Mouse (Mus musculus) neural tube, embryonic 11.5 days (tissue): ENCODE results near the gene 1110065P20Rik. TPM values are rescaled to one million over a fixed set of nuclear protein-coding genes. Genes with fewer than 3 reads are reported as not detected.

Experiments
- ATAC-seq: fragments of 200-750 bp; cut with Nextera tagmentation; 2 replicates; pipeline ENCODE4 v1.8.0; 2017; ENCODE audit warnings: moderate number of reproducible peaks, mild to moderate bottlenecking, moderate TSS enrichment, moderate library complexity; ENCODE audit not compliant: insufficient read depth, low FRiP score, low TSS enrichment
- DNase-seq: peaks from one replicate; pipeline ENCODE4 v3.0.0-alpha.2; 2015; ENCODE audit warnings: low spot score
- H3K27ac ChIP-seq: fragments of 300-500 bp; sonication (generic); 2 replicates; pipeline ENCODE4 v1.5.1; 2014; ENCODE audit warnings: low read depth, mild to moderate bottlenecking, low read length
- H3K27me3 ChIP-seq: fragments of 300-500 bp; sonication (generic); 2 replicates; pipeline ENCODE4 v1.6.1; 2014; ENCODE audit warnings: mild to moderate bottlenecking, low read length, mixed read lengths; ENCODE audit not compliant: control insufficient read depth, insufficient read depth
- H3K36me3 ChIP-seq: fragments of 300-500 bp; sonication (generic); 2 replicates; pipeline ENCODE4 v1.6.1; 2014; ENCODE audit warnings: mild to moderate bottlenecking, low read length, moderate library complexity, mixed read lengths; ENCODE audit not compliant: control insufficient read depth, insufficient read depth
- H3K4me1 ChIP-seq: fragments of 300-500 bp; sonication (generic); 2 replicates; pipeline ENCODE4 v1.6.1; 2014; ENCODE audit warnings: low read length, mixed read lengths; ENCODE audit not compliant: control insufficient read depth, insufficient read depth
- H3K4me2 ChIP-seq: fragments of 300-500 bp; sonication (generic); 2 replicates; pipeline ENCODE4 v1.6.1; 2014; ENCODE audit warnings: low read depth, mild to moderate bottlenecking, moderate library complexity
- H3K4me3 ChIP-seq: fragments of 300-500 bp; sonication (generic); 2 replicates; pipeline ENCODE4 v1.5.1; 2014; ENCODE audit warnings: low read depth, low read length
- H3K9ac ChIP-seq: fragments of 300-500 bp; sonication (generic); 2 replicates; pipeline ENCODE4 v1.6.1; 2014; ENCODE audit warnings: mild to moderate bottlenecking, low read length
- H3K9me3 ChIP-seq: fragments of 300-500 bp; sonication (generic); 2 replicates; pipeline ENCODE4 v1.6.1; 2016; ENCODE audit warnings: low read length; ENCODE audit not compliant: control insufficient read depth
- WGBS: fragments of 180-500 bp; shearing (Covaris S2); extraction: QIAGEN DNeasy Blood & Tissue Kit; methylation state at CpG from one replicate; pipeline ENCODE4 v1.1.7; 2014; 5-methylcytosine and 5-hydroxymethylcytosine counted together
- polyA plus RNA-seq: library from polyadenylated mRNA; unstranded; fragments of >200 nt; fragmentation: Nextera tagmentation; extraction: Ambion mirVana; gene quantifications from 2 replicates; pipeline ENCODE4 v1.2.1, GENCODE M21; 2014

Gene 1110065P20Rik
- polyA plus RNA-seq, 1 experiment from 2014 or later: 36.5 TPM

DNA sequence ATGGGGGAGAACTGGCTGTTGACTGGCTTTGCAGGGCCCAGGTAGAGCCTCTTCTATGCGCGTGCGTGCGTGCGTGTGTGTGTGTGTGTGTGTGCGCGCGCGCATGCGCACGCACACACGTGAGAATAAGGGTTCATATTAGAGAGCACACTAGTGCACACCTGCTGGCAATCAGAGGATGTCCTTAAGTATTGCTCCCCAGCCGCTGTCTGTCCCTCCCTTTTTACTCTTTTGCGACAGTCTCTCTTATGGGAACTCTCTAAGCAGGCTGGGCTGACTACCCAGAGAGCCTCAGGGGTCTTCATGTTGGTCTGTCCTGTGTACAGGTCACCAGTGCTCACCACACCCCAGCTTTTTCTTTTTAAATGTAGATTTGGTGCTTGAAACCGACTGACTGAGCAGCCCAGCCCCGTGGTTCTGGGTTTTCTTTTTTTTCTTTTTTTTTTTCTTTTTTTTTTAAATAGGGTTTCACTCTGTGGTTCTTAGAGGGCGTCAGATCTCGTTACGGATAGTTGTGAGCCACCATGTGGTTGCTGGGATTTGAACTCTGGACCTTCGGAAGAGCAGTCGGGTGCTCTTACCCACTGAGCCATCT is 25.5 kb downstream of the 1110065P20Rik start:
- H3K4me1 ChIP-seq: no peaks in the 10 kb centered on the region
- no peak overlapping the region for H3K9ac ChIP-seq
- ATAC-seq: no peak
- peaks cover 8% of the 10 kb centered on the region for H3K36me3 ChIP-seq
- DNase-seq: no peak
- no peak overlapping the region for H3K4me2 ChIP-seq
- H3K9me3 ChIP-seq: no peaks in the 10 kb centered on the region
- H3K4me3 ChIP-seq: no peak overlapping the region
- no peaks in the 10 kb centered on the region for H3K27me3 ChIP-seq
- H3K27ac ChIP-seq: no peak overlapping the region
- WGBS: 95% methylated on average over 21 of the region's 21 CpGs

DNA sequence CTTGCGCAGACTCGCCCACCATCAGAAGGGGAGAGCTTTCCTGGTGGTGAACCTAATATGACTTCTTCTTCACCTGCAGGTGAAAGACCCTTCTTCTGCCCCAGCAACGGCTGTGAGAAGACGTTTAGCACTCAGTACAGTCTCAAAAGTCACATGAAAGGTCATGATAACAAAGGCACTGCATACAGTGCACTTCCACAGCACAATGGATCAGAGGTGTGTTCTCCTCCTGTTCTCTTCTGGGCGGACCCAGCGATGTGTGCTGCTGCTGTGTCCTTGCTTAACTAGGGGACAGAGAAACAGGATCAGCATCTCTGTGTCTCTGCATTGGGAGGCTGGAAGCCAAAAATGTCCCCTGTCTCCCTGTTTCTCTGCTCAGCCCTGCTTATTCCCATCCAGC is 26.0 kb downstream of the 1110065P20Rik start:
- Histone ChIP-seq H3K27me3 (no peaks in the 10 kb centered on the region), H3K4me1 (no peaks in the 10 kb centered on the region), H3K9me3 (no peaks in the 10 kb centered on the region), H3K9ac (no peak overlapping the region), H3K4me2 (no peak overlapping the region), H3K4me3 (no peak overlapping the region), H3K27ac (no peak overlapping the region), H3K36me3 (peaks cover 8% of the 10 kb centered on the region)
- WGBS: 93% methylated on average over 6 of the region's 6 CpGs
- DNase-seq: no peak
- no peak for ATAC-seq

- H3K4me2 ChIP-seq: no peak overlapping the region
- ATAC-seq (no peak), DNase-seq (no peak)
- 95% methylated on average over 4 of the region's 4 CpGs for WGBS
- H3K36me3 ChIP-seq: peaks cover 3% of the 10 kb centered on the region
- H3K9ac ChIP-seq: no peak overlapping the region
- no peaks in the 10 kb centered on the region for H3K27me3 ChIP-seq
- no peak overlapping the region for H3K27ac ChIP-seq
- H3K4me3 ChIP-seq: no peak overlapping the region
- no peaks in the 10 kb centered on the region for H3K9me3 ChIP-seq
- no peaks in the 10 kb centered on the region for H3K4me1 ChIP-seq
Measured at GRCm38 (mm10) chr4:124818832-124819231, 32.2 kb downstream of the 1110065P20Rik start.

DNA sequence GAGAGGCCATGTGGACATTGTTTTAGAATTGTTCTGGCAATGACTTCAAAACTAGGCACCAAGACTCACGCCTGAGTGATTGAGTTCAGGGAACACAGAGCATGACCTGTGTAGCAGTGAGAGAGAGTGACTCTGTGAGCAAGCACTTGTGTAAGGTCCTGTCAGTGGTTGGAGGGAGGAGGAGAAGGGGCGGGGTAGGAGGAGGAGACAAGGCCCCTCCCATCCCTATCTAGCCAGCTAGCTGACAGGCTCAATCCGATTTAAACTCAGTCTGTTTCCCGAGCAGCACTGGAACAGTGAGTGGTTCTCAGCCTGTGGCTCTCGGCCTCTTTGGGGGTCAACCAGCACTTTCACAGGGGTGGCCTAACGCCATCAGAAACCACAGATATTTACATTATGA is 33.2 kb downstream of the 1110065P20Rik start:
- no peak overlapping the region for H3K9ac ChIP-seq
- H3K4me3 ChIP-seq: no peak overlapping the region
- WGBS: 27% methylated on average over 6 of the region's 6 CpGs
- DNase-seq (no peak), ATAC-seq (no peak)
- no peaks in the 10 kb centered on the region for H3K27me3 ChIP-seq
- no peaks in the 10 kb centered on the region for H3K9me3 ChIP-seq
- peaks cover 3% of the 10 kb centered on the region for H3K36me3 ChIP-seq
- no peaks in the 10 kb centered on the region for H3K4me1 ChIP-seq
- no peak overlapping the region for H3K27ac ChIP-seq
- no peak overlapping the region for H3K4me2 ChIP-seq

DNA sequence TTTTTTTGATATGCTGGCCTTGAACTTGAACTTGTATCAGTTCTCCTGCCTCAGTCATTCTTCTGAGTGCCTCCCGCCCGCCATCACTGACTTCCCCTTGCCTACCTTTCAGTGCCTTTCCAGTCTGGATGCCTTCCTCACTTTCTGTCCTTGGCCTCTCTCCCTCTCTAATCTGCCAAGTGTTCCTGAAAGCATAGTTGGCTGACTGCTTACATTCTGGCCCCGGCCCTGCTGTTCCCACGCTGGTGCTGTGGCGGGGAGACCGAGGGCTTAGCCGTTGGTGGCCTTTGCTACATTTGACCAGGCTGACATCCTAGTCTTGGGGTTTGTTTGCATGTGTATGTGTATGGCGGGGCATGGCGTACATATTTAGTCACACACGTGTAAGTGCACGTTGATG is 35.1 kb downstream of the 1110065P20Rik start:
- no peaks in the 10 kb centered on the region for H3K27me3 ChIP-seq
- H3K36me3 ChIP-seq: no peaks in the 10 kb centered on the region; the same call in 1 of the 2 replicates
- H3K9me3 ChIP-seq: no peaks in the 10 kb centered on the region
- H3K9ac ChIP-seq: no peak overlapping the region
- no peak for ATAC-seq
- H3K4me1 ChIP-seq: no peaks in the 10 kb centered on the region; the same call in 1 of the 2 replicates
- DNase-seq: no peak
- no peak overlapping the region for H3K27ac ChIP-seq
- no peak overlapping the region for H3K4me2 ChIP-seq
- H3K4me3 ChIP-seq: no peak overlapping the region
- 96% methylated on average over 11 of the region's 11 CpGs for WGBS

GRCm38 (mm10) chr4:124811347-124811975 is 39.5 kb downstream of the 1110065P20Rik start:
- no peaks in the 10 kb centered on the region for H3K27me3 ChIP-seq
- H3K27ac ChIP-seq: no peak overlapping the region
- no peak overlapping the region for H3K9ac ChIP-seq
- WGBS: 35% methylated on average over 9 of the region's 9 CpGs
- H3K4me3 ChIP-seq: no peak overlapping the region
- H3K4me2 ChIP-seq: no peak overlapping the region
- no peaks in the 10 kb centered on the region for H3K36me3 ChIP-seq
- no peak for ATAC-seq
- no peak for DNase-seq
- H3K9me3 ChIP-seq: no peaks in the 10 kb centered on the region
- H3K4me1 ChIP-seq: no peaks in the 10 kb centered on the region; the same call in 1 of the 2 replicates

DNA sequence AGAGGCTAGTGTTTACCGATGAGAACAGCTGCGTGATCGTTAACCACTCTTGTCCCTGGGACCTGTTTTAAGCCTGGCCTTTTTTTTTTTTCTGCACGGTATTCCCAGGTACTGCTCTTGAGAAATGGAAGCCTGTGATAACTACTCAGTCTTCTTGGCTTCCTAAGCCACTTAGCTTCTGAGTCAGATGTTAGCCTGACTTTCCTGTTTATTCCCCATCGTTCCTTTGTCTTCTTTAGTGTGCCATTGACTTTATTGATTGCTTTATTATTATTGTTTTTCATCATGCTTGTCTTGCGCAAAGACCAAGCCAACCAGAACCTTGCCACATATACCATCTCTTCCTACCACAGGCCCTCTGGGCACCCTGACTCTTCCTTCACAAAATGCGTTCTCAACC is 40.9 kb downstream of the 1110065P20Rik start:
- Histone ChIP-seq H3K4me1 (no peaks in the 10 kb centered on the region; the same call in 1 of the 2 replicates), H3K27ac (no peak overlapping the region), H3K4me2 (no peak overlapping the region), H3K36me3 (no peaks in the 10 kb centered on the region), H3K9ac (no peak overlapping the region), H3K4me3 (no peak overlapping the region), H3K27me3 (no peaks in the 10 kb centered on the region), H3K9me3 (no peaks in the 10 kb centered on the region)
- 90% methylated on average over 7 of the region's 7 CpGs for WGBS
- ATAC-seq (no peak), DNase-seq (no peak)

DNA sequence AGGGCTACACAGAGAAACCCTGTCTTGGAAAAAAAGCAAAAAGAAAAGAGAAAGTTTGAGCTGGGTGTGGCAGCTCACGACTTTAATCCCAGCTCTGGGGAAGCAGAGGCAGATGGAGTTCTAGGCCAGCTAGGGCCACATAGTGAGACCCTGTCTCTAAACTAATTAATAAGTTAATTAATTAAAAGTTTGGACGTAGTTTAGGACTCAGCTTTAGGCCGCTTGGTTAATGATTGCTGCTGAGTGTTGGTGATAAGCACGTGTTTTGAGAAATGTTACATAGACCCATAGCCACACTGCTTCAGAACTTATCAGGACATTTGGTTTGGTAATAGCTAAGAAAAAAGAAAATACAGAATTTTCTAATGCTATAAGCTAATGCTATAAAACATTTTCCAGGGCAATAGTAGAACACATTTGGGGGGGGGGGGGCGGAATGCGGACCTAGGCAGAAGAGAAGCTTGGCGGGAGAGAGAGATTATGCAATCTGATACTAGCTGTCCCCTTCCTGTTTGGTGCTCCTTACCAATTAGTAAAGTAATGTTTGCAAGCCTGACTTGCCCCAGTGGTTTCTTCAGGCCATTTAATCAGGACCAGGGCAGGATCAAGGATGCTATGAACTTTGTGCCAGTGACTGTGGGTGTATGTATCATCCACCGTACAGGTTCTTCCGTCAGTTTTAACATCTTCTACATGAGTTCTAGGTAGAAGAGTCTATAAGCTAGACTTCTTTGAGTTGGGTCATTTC is 41.7 kb downstream of the 1110065P20Rik start:
- 86% methylated on average over 9 of the region's 9 CpGs for WGBS
- no peaks in the 10 kb centered on the region; the same call in 1 of the 2 replicates for H3K4me1 ChIP-seq
- H3K27me3 ChIP-seq: no peaks in the 10 kb centered on the region
- H3K4me3 ChIP-seq: no peak overlapping the region
- no peaks in the 10 kb centered on the region for H3K9me3 ChIP-seq
- no peak overlapping the region for H3K27ac ChIP-seq
- H3K4me2 ChIP-seq: no peak overlapping the region
- ATAC-seq (no peak), DNase-seq (no peak)
- H3K36me3 ChIP-seq: peaks cover 2% of the 10 kb centered on the region; the same call in 1 of the 2 replicates
- no peak overlapping the region for H3K9ac ChIP-seq
